Mouse (Mus musculus): ENCODE results near the gene Gal3st3. TPM values are rescaled to one million over a fixed set of nuclear protein-coding genes. Genes with fewer than 3 reads are reported as not detected.

The Gal3st3 gene
- polyA plus RNA-seq, 1 experiment from 2014 or later: 7.7 TPM

GRCm38 (mm10) chr19:5353609-5354008 lies 55.5 kb downstream of the Gal3st3 start:
- no peak for ATAC-seq (replicated peaks; ENCODE audit: extremely low read depth, insufficient read depth, low FRiP score)
- H3K4me1 ChIP-seq (ENCODE audit: control insufficient read depth, insufficient read depth, low read length): peaks cover 5% of the 10 kb centered on the region
- H3K27ac ChIP-seq (ENCODE audit: low read length): no peak overlapping the region
- no peak overlapping the region for H3K4me2 ChIP-seq (ENCODE audit: low read depth, low read length)
- 57% methylated on average over 2 of the region's 2 CpGs for WGBS
- H3K27me3 ChIP-seq (ENCODE audit: control insufficient read depth, insufficient read depth, low read length): no peaks in the 10 kb centered on the region
- no peaks in the 10 kb centered on the region for H3K9me3 ChIP-seq (replicated peaks; ENCODE audit: control insufficient read depth, low read length)
- H3K36me3 ChIP-seq (ENCODE audit: control insufficient read depth, insufficient read depth): no peaks in the 10 kb centered on the region
- H3K4me3 ChIP-seq (ENCODE audit: low read length): no peak overlapping the region
- H3K9ac ChIP-seq (ENCODE audit: low read length): no peak overlapping the region

- Histone ChIP-seq H3K27ac (ENCODE audit: low read length) (no peak overlapping the region), H3K4me3 (ENCODE audit: low read length) (no peak overlapping the region), H3K36me3 (ENCODE audit: control insufficient read depth, insufficient read depth) (no peaks in the 10 kb centered on the region), H3K4me2 (ENCODE audit: low read depth, low read length) (no peak overlapping the region), H3K4me1 (ENCODE audit: control insufficient read depth, insufficient read depth, low read length) (no peaks in the 10 kb centered on the region), H3K9me3 (replicated peaks; ENCODE audit: control insufficient read depth, low read length) (no peaks in the 10 kb centered on the region), H3K27me3 (ENCODE audit: control insufficient read depth, insufficient read depth, low read length) (no peaks in the 10 kb centered on the region), H3K9ac (ENCODE audit: low read length) (no peak overlapping the region)
- no peak for ATAC-seq (replicated peaks; ENCODE audit: extremely low read depth, insufficient read depth, low FRiP score)
- WGBS: no CpG with 5 or more reads among the region's 1 CpGs
Observed at GRCm38 (mm10) chr19:5356080-5356479, 57.9 kb downstream of the Gal3st3 start.

Other genes with a start within 250 kb of the Gal3st3 start
- 1.8 and 2.2 TPM in 2 replicates for gene Rin1, start 247.8 kb upstream of the Gal3st3 start, polyA plus RNA-seq (2015; fragmentation: Nextera tagmentation; extraction: Ambion mirVana)
- 21.1 and 23.4 TPM in 2 replicates for gene Cd248, start 230.3 kb upstream of the Gal3st3 start, polyA plus RNA-seq (2015; fragmentation: Nextera tagmentation; extraction: Ambion mirVana)
- gene Tmem151a, start 212.8 kb upstream of the Gal3st3 start, polyA plus RNA-seq (2015; fragmentation: Nextera tagmentation; extraction: Ambion mirVana): 3.2 and 4.6 TPM in 2 replicates
- gene Yif1a, start 209.8 kb upstream of the Gal3st3 start, polyA plus RNA-seq (2015; fragmentation: Nextera tagmentation; extraction: Ambion mirVana): 94.1 and 98.6 TPM in 2 replicates
- gene Cnih2, start 199.8 kb upstream of the Gal3st3 start, polyA plus RNA-seq (2015; fragmentation: Nextera tagmentation; extraction: Ambion mirVana): 2.3 and 2.8 TPM in 2 replicates
- 227 and 233 TPM in 2 replicates for gene Rab1b, start 191.3 kb upstream of the Gal3st3 start, polyA plus RNA-seq (2015; fragmentation: Nextera tagmentation; extraction: Ambion mirVana)
- gene Klc2, start 179.8 kb upstream of the Gal3st3 start, polyA plus RNA-seq (2015; fragmentation: Nextera tagmentation; extraction: Ambion mirVana): 19.3 and 22.7 TPM in 2 replicates
- gene Pacs1, start 25.2 kb upstream of the Gal3st3 start, polyA plus RNA-seq (2015; fragmentation: Nextera tagmentation; extraction: Ambion mirVana): 15.5 and 18.0 TPM in 2 replicates
- 210 and 211 TPM in 2 replicates for gene Sf3b2, start 2.9 kb upstream of the Gal3st3 start, polyA plus RNA-seq (2015; fragmentation: Nextera tagmentation; extraction: Ambion mirVana)
- gene Catsper1, start 37.4 kb downstream of the Gal3st3 start, polyA plus RNA-seq (2015; fragmentation: Nextera tagmentation; extraction: Ambion mirVana): not detected in 2 replicates
- 1.00 and 2.1 TPM in 2 replicates for gene Cst6, start 51.2 kb downstream of the Gal3st3 start, polyA plus RNA-seq (2015; fragmentation: Nextera tagmentation; extraction: Ambion mirVana)
- 44.5 and 45.2 TPM in 2 replicates for gene Eif1ad, start 68.4 kb downstream of the Gal3st3 start, polyA plus RNA-seq (2015; fragmentation: Nextera tagmentation; extraction: Ambion mirVana)
- 441 and 465 TPM in 2 replicates for gene Banf1, start 68.8 kb downstream of the Gal3st3 start, polyA plus RNA-seq (2015; fragmentation: Nextera tagmentation; extraction: Ambion mirVana)
- 49.6 and 54.7 TPM in 2 replicates for gene Sart1, start 90.4 kb downstream of the Gal3st3 start, polyA plus RNA-seq (2015; fragmentation: Nextera tagmentation; extraction: Ambion mirVana)
- gene Tsga10ip, start 104.2 kb downstream of the Gal3st3 start, polyA plus RNA-seq (2015; fragmentation: Nextera tagmentation; extraction: Ambion mirVana): 1.6 and 2.1 TPM in 2 replicates
- gene Drap1, start 126.6 kb downstream of the Gal3st3 start, polyA plus RNA-seq (2015; fragmentation: Nextera tagmentation; extraction: Ambion mirVana): 219 and 232 TPM in 2 replicates
- 34.6 and 41.8 TPM in 2 replicates for gene AI837181, start 126.8 kb downstream of the Gal3st3 start, polyA plus RNA-seq (2015; fragmentation: Nextera tagmentation; extraction: Ambion mirVana)
- gene Fosl1, start 149.2 kb downstream of the Gal3st3 start, polyA plus RNA-seq (2015; fragmentation: Nextera tagmentation; extraction: Ambion mirVana): 0.16 TPM in 1 of 2 replicates, not detected in the other
- gene Ccdc85b, start 159.6 kb downstream of the Gal3st3 start, polyA plus RNA-seq (2015; fragmentation: Nextera tagmentation; extraction: Ambion mirVana): 7.6 and 8.0 TPM in 2 replicates
- 108 TPM in 2 replicates for gene Fibp, start 162.3 kb downstream of the Gal3st3 start, polyA plus RNA-seq (2015; fragmentation: Nextera tagmentation; extraction: Ambion mirVana)
- 3.1 and 7.4 TPM in 2 replicates for gene Ctsw, start 170.2 kb downstream of the Gal3st3 start, polyA plus RNA-seq (2015; fragmentation: Nextera tagmentation; extraction: Ambion mirVana)
- 62.7 and 76.1 TPM in 2 replicates for gene Efemp2, start 175.6 kb downstream of the Gal3st3 start, polyA plus RNA-seq (2015; fragmentation: Nextera tagmentation; extraction: Ambion mirVana)
- 50.1 and 52.9 TPM in 2 replicates for gene Mus81, start 190.1 kb downstream of the Gal3st3 start, polyA plus RNA-seq (2015; fragmentation: Nextera tagmentation; extraction: Ambion mirVana)
- 1,696 and 1,829 TPM in 2 replicates for gene Cfl1, start 192.1 kb downstream of the Gal3st3 start, polyA plus RNA-seq (2015; fragmentation: Nextera tagmentation; extraction: Ambion mirVana)
- gene 1700020D05Rik, start 205.5 kb downstream of the Gal3st3 start, polyA plus RNA-seq (2015; fragmentation: Nextera tagmentation; extraction: Ambion mirVana): not detected in 2 replicates
- 17.2 and 18.3 TPM in 2 replicates for gene Snx32, start 212.2 kb downstream of the Gal3st3 start, polyA plus RNA-seq (2015; fragmentation: Nextera tagmentation; extraction: Ambion mirVana)

Data from heart, embryonic 16.5 days (tissue).